Mouse (Mus musculus): ENCODE results near the gene Sugt1.

The Sugt1 gene

GRCm38 (mm10) chr14:79607352-79607751 is 19.9 kb downstream of the Sugt1 start:
- DNase-seq = no peak

DNA sequence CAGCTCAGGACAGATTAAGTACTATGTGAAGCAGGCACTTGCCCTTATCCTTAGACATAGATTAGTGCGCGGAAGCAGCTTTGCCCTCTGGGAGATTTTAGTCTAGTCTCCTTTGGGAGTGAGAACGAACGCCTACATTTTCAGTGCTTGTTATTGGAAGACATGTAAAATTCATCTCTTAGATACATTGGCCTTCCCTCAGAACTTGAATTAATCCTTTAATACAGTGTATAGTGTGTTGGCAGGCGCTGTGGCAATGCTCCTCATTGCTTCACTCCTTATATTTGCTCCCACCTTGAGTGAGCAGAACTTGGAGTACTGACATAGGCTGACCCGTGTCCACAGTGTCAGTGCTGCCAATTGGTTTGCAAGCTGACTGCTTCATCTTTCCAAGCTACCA is 20.8 kb downstream of the Sugt1 start:
- no peak for DNase-seq

- peak; percentile 29 for DNase-seq
Measured at GRCm38 (mm10) chr14:79617121-79617828, 29.8 kb downstream of the Sugt1 start.

DNA sequence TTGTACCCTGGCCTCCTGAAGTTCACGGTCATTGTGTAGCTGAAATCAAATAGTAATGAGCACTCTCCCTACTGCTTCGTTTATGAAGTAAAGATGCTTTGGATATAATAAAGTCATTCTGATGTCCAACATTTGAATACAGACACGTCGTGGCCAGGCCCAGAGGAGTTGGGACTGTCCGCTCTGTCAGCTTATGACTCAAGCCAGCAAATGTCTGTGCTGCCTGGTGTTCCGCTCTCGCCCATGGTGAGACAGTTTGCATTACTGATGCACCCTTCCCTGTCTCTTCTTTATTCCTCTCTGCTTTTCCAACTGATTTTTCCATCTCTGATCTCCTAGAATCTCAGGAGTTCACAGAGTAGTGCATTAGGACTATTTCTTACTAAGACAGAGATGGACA is 32.3 kb downstream of the Sugt1 start:
- DNase-seq = no peak

DNA sequence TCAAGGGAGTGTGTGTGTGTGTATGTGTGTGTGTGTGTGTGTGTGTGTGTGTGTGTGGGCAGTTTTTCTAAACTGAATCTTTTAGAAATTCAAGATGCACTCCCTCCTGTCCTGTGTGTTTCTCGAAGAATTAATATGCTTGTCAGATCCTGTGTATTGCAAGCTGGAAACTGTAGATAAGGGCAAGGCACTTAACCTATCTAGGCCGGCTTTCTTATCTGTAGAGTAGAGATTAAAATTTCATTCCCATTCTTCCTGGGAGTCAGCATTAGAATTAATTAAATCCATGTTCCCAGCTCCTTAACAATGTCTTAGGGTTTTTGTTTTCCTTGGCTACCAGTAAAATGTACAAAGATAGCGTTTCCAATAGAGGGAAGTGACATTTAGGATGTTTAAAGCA is 33.7 kb downstream of the Sugt1 start:
- DNase-seq = no peak

DNA sequence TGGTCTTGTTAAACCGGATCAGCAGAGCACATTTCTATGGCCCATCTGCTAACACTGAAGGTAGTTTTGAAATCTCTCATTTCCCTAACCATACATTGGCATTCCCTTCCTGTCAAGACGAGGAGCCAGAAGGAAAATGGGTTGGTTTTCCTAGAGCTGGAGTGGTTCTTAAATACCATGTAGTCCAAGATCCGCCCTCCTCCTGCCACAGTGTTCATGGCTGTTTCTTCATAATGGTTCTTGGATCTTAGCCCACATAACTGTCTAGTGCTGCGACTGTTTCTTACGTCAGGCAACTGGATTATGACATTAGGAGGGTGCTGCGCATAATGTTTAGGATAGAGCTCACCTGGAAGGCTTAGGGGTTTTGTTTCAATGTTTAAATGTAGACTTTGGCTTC is 44.8 kb downstream of the Sugt1 start:
- no peak for DNase-seq

- DNase-seq = no peak
Measured at GRCm38 (mm10) chr14:79633196-79633595, 45.7 kb downstream of the Sugt1 start.

- DNase-seq = no peak
Measured at GRCm38 (mm10) chr14:79636814-79637213, 49.3 kb downstream of the Sugt1 start.

GRCm38 (mm10) chr14:79642063-79642462 is 54.6 kb downstream of the Sugt1 start:
- DNase-seq = no peak

- no peak for DNase-seq
Measured at GRCm38 (mm10) chr14:79645378-79645777, 57.9 kb downstream of the Sugt1 start.

GRCm38 (mm10) chr14:79649680-79650079 is 62.2 kb downstream of the Sugt1 start:
- no peak for DNase-seq

DNA sequence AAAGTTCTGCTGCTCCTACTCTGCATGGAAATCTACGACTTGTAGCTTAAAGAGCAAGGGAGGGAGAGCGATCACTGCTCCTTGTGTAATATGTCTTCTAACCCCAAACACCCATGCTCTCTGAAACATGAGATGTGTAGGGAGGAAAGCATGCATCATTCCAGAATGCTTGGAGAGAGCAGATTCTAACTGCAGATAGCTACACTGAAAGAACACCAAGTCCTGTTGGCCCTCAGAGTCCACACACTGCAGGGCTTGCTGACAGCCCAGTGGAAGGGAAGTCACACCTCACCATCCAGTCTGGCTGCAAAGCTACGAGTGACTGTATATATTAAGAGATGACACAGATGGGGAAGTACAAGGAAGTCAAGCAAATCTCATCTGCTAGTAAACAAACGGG is 65.2 kb downstream of the Sugt1 start:
- no peak for DNase-seq

DNA sequence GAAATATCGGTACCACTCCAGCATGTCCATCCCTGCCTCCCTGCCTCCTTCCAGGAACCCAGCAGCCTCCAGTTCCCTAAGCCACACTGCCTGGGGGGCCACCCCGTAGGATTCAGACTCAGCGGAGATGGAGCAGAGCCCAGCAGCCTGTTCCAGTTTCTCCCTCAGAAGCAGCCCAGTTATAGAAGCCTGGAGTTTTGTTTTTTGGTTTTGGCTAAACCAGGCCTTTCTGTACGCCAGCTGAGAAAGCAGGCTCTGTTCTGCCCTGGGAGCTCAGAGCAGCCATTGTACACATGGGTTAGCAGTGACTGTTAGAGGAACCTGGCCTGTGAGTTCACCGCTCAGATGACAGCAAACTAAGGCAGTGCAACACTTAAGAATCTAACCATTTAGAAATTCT is 70.8 kb downstream of the Sugt1 start:
- peak; percentile 78 for DNase-seq

DNA sequence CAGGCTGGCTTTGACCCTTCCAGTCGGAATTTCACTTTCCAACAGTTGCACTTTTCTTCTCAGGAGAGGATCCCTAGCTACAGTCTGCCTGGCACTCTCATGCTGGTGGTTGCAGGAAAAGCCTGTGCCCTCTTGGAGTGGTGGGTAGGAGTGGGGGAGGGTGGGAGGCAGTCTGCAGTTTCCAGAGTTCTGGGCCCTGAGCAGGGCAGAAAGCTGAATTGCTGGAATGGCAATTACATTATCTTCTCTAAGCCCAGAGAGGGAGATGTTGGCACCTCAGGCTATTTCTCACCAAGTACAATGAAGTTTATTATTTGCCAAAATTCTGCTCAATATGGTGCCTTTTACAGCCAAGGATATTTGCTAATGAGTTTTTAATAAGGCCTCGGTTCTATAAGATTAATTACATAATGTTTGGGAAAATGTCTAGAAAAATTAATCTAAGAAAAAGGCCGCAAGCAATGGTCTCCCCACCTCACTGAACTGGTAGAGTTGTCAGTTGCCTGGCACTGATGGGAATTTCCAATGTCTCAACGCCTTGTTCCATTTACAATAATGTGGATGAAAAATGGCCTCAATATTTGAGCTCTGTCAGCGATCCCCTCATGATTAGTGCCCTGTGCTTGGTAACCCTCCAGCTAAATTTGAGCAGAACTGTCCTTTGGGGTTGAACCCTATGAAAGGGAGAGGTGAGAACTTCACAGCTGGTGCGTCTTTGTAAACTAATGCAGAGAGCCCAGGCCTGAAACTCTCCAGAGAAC is 71.4 kb downstream of the Sugt1 start:
- DNase-seq = no peak

GRCm38 (mm10) chr14:79660467-79660866 is 73.0 kb downstream of the Sugt1 start:
- DNase-seq = no peak

DNA sequence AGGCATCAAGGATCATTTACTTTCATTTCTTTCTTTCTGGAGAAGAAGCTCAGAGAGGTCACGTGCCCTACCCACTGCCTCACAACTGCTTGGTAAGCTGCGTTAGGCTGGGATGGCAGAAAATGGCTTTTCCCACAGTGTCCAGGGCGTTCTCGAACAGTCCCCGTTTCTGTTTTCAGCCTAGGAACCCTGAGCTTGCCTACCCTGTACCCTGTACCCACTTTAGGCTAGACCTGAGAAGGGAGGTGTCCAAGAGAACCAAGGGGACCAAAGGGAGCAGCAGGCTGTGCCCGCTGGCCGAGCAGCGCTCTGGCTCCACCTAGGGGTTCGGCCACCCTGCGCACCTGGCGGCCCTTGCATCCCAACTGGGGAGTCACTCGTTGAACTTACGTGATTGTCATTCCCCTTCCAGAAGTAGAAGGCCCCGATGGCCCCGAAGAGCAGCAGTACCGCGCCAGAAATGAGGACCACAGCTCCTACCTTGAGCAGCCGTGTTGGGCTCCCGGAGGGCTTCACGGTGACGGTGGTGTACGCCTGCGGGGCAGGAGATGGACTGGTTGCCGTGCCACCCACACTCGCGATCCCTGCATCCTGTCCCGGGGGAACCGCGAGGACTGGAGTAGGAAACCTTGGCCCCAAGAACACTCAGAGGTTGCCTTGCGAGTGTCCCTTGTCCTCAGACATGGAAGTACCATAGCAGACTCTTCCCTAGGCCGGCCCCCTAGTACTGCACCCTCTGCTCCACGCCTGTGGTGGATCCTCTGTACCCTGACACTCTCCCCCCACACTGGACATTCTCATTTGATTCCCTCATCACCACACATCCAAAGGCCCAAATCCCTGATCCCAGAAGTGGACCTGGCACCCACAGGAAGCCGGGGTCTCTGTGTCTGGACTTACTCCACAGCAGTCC is 73.8 kb downstream of the Sugt1 start:
- peak; percentile 25 for DNase-seq

GRCm38 (mm10) chr14:79662001-79662400 is 74.5 kb downstream of the Sugt1 start, which contains the start of gene Cnmd:
TSS of gene Cnmd (minus strand) at chr14:79662170.
- DNase-seq = no peak

- no peak for DNase-seq
Measured at GRCm38 (mm10) chr14:79671008-79671407, 83.5 kb downstream of the Sugt1 start.

DNA sequence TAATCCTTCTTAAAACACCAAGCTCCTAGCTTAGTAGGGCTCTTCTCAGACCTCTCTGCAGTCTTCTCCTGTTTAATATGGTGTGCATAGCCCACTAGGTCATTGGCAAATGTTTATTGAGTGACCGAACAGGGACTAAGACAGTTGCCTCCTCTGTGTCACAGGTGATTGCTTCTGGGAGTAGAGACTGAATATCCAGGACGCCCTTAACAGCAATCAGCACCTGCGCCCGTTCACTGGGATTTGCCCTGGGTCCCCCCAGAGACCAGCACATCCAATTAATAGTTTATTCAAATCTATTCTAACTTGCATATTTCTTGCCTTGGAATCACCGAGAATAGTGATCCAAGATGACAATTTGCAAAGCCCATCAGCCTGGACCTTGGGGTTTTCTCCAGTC is 85.1 kb downstream of the Sugt1 start:
- no peak for DNase-seq

GRCm38 (mm10) chr14:79673083-79674013 is 85.9 kb downstream of the Sugt1 start:
- DNase-seq = peak; percentile 25

- DNase-seq = no peak
Measured at GRCm38 (mm10) chr14:79677108-79677753, 89.7 kb downstream of the Sugt1 start.
